Mouse (Mus musculus): ENCODE data around the gene Aes.
A peak's percentile ranks its signal among the peaks of the same experiment; 100 is the strongest.

Gene Aes

DNA sequence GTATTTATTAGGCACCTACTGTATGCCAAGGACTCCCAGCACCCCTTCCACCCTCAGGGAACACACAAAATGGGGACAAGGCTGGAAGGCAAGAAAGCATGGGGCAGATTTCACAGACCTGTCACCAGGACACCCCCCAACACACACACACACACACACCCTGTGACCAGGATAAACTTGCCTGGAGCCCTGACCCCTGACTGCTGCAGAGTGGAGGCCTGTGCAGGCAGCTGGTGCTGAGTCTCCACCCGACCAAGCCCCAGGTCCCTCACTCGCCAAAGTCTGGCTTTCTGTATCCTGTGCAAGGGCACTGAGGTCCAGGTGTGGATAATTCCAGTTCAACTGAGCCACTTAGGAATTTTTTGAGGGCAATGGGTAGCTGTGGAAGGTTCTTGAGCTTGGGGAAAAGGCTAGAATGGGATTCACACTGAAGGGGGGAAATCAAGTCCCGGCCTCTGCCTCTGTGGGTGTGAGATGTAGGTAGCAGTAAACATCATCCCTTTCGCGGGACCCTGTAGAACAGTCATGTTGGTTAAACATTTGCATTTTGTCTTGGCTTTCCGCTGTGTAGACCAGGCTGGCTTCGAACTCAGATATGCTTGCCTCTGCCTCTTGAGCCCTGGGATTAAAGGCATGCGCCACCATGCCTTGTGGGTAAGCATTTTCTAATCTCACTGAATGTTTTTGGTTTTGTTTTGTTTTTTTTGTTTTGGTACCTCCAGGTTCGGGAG, 10.4 kb downstream of the Aes start:
- DNase-seq = peak; percentile 30

DNA sequence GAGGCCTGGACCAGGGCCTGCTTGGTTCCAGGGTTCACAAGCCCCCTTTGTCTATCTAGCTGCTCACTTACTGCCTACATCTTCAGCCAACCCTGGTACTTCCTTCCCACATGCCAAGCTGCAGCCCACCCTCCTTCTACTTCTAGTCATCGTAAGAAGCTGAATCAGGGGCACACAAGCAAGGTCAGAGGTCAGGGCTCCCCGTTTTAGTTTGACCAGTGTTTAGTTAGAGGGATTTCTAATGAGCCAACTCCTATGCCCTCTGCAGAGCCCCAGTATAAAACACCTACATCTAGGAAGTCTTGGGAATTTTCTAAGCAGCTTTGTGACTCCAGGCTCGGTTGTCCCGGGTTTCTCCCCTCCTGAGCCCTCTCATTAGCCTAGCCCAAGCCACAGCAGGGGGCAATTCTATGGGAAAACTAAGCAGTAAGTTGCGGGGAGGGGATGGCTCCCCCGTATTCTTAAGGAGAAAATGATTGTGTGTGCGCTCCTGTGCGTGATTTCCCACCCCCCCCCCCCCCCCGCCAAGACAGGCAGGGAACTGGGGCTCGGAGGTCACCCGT, 11.0 kb downstream of the Aes start:
- DNase-seq = no peak

DNA sequence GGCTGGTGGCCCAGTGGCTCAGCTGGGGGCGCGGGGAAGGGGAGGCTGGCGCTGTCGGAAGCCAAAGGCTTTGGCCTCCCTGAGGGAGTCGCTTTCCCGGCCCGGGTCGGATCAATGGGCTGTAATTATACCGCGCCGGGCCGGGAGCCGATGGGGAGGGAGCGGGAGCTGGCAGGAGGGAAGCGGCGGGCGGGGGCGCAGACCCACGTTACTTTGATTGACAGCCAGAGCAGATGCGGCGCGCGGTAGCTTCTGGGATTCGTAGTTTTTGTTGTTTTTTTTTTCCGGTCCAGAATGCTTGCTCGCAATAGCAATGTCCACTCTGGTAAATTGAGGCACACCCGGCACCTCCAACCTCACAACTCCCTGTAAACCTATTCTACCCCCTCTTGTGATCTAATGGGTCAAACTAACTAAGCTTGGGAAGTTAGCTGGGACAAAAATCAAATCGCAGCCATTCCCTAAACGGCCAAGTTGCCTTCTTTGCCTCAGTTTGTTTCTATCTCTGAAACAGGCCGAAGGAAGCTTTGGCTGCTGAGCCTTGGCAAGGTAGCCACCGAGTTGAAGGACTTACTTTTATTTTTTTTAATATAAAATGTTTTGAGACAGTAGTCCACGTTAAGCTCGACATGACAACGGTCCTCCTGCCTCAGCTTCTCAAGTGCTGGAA, 11.7 kb downstream of the Aes start:
- peak; percentile 96 for DNase-seq

DNA sequence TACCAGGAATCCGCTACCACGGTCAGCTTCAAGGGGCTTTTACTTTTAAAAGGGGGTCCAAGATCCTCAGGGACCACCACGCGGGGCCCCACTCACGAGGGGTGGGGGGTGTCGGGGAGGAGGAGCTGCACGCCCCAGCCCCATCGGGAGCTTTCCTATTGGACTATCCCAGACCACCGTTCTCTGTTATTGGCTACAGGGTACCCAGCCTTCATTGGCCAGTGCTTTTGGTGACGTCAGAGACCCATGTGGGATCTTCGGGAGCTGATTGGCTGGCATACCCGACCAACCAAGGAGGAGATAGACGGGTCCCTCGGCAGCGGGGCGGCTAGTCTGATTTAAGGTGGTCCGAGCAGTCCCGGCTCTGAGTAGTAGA, 12.2 kb downstream of the Aes start:
- peak; percentile 99 for DNase-seq

DNA sequence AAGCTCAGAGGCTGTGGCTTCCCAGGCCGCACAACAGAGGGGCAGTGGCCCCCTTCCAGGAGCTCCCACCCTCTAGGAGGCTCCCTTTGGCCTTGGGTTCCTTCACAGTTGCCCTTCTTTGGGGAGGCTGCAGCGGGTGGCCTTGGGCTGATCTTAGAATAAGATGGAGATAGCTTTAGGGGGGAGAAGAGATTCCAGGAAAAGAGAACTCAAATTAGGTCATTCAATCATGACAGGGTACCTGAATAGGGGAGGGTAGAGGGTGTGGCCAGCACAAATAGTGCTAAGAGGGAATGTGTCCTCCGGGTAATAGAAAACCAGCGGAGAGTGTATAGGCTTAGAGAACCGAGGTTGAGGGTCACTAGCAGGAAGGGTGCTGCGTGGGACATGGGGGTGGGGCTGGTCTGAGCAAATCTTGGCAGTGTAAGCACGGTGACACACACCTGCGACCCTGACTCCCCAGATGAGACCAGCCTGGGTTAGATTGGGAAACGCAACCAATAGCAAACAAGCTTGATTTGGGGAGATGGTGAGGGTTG, 12.9 kb downstream of the Aes start:
- no peak for DNase-seq

DNA sequence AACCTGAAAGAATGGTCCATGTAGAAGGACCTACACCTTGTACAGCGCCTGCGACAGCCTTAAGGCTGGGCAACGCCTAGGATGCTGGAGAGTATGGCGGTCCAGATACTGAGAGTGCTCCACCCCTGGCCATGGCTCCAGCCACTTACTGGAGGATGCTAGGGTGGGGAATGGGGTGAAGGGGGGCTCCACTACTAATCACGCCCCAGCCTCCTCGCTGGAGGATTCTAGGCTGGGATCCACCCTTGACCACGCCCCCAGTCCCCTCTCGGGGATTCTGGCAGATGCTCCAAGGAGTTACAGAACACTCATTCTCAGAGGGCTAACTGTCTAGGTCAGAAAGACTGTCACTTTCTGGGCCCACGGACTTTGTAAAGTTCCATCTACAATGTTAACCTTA, 13.7 kb downstream of the Aes start:
- DNase-seq = no peak

DNA sequence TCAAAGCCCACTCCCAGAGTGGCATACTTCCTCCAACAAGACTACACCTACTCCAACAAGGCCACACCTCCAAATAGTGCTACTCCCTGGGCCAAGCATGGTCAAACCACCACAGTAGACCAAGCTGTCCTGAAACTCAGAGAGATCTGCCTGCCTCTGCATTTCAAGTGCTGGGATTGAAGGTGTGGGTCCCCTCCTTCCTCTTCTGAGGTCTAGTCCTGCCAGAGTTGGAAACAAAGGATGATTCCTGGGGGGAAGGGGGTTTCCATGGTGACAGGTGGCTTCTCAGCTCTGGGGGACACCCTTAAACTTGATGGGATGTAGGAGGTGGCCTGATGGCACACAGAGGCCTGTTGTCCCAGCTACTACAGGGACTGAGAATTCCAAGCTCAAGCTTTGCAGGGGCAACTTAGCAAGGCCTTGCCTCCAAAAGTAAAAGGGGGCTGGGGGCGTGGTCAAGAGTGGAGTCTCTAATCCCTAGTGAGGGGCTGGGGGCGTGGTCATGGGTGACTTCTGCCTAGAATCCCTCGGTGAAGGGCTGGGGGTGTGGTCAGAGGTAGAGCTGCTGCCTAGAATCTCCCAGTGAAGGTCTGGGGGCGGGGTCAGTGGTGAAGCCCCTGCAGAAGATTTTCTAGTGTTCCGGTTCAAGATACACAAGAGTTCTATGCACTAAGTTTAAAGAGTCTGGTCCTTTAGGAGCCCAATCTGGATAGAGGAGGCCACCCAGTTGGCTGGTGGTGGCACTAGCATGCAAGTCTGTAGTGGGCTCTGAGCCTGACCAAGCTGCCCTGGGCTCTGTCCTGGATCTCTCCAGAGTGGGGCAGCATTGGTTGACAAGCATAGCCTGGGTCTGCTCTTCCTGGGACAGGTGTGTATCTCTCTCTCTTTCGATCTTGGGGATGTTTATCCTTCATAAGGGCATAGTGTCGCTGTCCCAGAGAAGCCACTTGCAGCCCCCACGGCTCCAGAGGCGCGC, 15.1 kb downstream of the Aes start, which contains the start of gene Tle2:
Gene Tle2, plus strand, starts transcription at position 481 of the 976 bp plus-strand sequence.
- DNase-seq = no peak

DNA sequence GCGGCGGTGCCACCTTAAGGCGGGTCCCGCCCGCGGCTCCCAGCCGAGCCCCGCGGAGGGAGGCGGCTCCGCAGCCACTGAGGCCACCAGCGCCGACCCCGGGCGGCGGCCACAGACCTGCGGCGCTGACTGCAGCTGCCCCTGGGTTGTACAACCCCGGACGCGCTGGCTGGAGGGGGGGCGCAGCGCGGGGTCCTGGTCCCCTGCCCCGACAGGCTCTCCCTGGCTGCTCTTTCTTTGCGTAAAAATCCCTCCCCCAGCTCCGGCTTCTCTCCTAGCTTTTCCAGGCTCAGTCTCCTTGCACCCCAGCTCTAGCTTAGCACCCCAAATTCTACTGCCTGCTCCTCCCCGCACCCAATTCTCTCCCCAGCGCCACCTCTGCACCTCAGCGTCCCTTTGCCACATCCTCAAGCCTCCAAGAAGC, 15.9 kb downstream of the Aes start:
- DNase-seq = no peak

DNA sequence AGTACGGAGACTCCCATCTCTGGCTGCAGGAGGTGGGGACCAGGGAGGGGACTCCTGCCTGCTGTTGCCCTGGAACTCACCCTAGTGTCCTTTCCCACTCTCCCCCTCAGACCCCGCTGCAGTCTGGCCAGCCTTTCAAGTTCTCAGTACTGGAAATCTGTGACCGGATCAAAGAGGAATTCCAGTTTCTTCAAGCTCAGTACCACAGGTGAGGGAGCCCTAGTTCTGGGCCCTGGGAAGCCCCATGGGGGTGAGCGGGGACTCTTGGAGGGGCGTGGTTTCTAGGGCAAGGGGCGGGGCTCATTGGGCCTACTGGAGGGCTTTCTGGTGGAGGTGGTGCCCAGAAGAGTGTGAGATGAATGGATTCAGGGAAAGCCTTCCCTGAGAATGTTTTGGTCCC, 16.4 kb downstream of the Aes start:
- DNase-seq = no peak

DNA sequence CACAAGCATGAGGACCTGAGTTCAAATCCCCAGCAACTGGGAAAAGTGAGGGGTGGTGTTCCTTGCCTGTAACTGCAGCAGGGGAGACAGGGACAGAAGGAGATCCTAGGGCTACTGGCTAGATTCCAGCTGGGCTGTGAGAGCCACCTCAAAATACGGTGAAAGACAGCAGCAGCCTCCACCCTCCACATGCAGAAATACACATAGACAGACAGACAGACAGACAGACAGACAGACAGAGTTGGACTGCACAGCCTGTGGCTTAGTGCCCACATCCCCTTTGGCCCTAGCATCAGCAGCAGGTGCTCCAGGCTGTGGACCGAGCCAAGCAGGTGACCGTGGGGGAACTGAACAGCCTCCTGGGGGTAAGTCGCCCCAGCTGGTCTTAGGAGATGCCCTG, 20.7 kb downstream of the Aes start:
- no peak for DNase-seq

DNA sequence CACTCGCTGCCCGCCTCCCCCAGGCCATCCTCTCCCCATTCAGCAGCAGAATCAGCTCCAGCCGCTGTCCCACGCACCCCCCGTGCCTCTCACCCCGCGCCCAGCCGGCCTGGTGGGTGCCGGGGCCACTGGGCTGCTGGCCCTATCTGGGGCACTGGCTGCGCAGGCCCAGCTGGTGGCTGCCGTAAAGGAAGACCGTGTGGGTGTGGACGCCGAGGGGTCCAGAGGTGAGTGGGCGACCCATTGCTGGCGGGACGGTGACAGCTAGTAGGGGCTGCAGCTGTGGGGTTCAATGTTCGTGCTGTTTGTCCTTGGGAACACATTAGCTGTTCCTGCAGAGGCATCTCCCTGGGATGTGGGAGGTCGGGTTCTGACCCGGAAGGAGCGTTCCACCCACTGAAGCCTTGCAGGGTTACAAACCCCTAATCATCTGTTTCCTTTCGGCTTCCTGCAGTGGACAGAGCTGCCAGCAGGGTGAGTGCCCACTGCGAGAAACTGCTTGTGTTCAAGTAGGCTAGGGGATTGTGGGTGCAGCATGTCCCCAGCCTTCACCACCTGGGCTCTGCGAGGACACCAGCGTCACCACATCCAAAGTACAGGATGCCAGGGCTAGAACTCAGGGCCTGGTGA, 21.3 kb downstream of the Aes start:
- no peak for DNase-seq

DNA sequence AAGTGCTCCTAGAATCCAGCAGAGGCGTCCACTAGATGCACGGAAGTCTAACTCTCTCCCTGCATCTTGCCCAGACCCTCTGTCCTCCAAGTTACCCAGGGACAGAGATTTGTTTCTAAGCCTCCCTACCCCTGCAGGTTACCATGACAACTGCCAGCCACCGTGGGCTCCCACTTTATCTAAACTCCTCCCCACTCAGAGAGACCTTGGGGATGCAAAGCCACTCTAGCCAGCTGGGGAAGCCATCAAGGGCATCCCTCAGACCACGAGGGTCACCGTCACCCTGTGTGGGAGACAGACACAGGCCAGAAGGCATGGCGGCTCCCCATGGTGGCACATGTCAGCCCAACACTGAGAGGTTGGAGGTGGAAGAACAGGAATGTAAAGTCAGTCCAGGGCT, 24.1 kb downstream of the Aes start:
- DNase-seq = no peak

DNA sequence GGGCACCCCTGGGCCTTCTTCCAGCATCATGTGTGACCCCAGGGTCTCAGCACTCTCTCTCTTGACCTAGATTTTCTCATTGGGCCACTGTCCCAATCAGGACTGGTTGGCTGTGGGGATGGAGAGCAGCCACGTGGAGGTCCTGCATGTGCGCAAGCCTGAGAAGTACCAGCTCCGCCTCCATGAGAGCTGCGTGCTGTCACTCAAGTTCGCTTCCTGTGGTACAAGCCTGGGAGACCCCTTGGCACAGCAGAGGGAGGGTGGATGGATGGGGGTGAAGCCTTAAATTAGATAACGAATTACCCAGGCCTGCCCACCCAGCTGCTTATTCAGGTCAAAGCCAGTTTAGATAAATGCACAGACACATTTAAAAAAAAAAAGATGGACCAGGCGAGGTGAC, 29.5 kb downstream of the Aes start:
- DNase-seq = no peak

DNA sequence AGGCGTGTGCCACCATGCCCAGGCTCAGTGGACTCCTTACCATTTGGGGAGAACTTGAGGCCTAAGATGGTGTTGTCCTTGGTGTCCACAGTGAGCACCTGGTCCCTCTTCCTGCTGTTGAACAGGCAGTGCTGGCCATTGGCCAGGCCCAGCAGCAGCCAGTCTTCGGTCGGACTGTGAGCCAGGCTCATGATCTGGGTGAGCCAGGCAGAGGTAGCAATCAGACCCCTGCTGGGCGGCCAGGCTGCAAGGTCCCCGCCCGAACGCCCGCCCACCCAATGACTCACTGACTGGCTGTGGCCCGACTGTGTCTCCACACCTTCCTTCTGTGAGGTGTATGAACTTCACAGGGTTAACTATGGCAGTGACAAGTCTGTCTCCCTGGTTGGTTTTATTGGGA, 32.6 kb downstream of the Aes start:
- DNase-seq = no peak

DNA sequence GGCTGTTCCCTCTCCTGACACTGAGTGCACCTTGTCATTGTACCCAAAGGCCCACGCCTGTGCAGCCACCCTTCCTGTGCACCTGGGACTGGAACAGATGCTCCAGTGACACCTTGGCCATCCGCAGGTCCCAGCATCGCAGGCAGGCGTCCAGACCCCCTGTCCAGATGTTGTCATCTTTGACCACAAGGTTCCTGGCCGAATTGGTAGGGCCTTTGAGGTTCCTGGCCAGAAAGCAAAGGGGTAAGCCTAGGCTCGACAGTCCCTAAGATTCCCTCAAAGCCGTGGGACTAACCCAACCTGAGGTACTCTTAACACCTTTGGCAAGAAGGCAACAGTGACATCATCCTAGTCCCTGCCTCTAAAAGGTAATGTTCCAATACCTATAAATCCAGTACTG, 33.3 kb downstream of the Aes start:
- DNase-seq = no peak

DNA sequence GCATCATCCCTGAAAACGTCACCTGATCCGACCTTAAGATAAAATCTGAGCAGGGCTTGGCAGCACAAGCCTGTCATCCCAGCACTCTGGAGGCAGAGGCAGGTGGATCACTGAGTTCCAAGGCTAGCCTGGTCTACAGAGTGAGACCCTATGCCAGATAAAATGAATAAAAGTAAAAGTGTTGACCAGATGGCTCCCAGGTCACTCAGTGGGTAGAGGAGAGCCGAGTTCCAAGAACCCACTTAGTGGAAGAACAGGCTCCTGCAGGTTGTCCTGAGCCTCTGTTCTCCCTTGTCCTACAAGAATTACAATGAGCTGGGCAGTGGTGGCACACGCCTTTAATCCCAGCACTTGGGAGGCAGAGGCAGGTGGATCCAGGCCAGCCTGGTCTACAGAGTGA, 33.9 kb downstream of the Aes start:
- DNase-seq = no peak

DNA sequence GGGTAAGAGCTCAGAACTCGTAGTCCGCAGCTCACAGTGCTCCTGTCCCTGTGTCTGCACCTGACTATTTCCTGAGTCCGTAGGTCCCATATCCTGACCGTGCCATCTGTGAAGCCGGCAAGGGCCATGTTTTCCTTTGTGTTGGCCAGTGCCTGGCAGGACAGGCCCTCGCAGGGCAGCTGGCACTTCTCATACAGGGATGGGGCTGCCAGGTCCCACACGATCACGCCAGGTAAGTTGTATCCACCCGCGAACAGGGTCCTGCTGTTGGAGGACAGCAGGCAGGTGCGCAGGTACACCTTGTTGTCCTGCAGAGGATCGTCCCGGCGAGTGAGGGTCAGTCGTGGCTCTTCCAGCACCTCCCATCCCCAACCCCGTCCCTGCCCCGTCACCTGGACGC, 34.6 kb downstream of the Aes start:
- no peak for DNase-seq

DNA sequence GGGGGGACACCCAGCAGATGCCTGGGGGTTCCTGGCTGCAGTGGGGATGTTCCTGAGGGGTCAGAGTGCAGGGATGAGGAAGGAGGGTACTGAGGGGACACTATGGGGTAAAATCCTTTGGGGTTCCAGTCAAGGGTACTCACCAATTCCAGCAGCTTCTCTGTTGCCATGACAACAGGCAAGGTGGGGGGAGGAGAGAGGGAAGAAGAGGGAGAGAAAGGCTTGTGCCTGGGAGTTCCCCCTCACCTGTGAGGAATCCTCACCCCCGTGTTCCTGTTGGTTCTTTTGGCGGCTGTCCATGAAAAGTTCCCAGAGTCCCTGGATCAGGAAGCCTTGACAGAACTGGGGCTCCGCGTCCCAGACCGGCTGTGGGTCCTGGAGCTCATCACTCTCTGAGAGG, 36.3 kb downstream of the Aes start:
- no peak for DNase-seq

DNA sequence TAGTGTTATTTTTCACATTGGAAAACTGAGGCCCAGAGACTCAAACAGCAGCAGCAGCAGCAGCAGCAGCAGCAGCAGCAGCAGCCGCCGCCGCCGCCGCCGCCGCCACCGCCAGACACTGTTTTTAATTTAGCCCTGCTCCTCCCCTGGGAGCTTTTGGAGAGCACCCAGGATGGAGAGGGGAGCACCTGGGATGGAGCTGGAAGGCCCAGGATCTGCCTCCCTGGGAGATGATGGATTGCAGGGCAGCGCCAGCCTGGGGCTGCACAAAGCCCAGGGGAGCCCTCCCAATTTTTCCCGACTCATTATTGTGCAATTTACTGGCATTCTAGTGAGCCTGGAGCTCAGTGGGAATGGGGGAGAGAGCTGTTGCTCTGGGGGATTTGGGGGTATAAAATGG, 37.3 kb downstream of the Aes start:
- no peak for DNase-seq

DNA sequence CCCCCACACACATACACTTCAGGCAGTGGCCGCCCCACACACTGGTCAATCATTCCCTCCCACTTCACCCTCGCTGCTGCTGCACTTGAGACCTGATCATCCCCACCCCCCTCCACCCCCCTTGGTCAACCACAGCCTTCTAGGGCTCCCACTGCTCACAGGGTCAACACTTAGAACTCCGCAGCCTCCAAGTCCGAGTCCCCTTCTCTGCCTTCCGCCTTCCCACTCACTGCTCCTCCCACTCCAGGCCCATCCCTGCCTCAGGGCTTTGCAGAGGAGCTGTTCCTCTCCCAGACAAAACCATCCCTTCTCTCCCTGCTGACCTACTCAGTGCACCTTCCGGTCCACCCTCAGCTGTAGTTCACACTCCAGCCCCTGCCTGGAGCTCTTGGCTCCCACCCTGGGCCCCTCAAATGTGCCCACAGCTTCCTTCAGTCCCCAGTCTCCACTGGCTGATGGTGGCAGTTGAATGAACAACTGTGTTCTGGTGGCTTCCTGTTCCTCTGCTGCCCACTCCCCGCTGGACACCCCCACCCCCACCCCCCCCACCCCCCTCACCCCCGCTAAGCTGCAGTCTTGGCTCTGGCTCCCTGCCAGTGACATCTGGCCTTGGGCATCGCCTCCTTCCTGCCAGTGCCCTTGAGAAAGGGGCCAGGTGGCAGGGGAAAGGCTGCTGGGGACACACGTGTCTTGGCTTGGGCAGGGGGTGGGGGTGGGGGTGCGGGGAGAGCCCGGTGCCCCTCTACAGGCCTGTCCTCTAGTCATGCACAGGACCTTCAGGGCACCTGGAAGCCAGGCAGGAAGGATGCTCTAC, 38.1 kb downstream of the Aes start:
- no peak for DNase-seq

DNA sequence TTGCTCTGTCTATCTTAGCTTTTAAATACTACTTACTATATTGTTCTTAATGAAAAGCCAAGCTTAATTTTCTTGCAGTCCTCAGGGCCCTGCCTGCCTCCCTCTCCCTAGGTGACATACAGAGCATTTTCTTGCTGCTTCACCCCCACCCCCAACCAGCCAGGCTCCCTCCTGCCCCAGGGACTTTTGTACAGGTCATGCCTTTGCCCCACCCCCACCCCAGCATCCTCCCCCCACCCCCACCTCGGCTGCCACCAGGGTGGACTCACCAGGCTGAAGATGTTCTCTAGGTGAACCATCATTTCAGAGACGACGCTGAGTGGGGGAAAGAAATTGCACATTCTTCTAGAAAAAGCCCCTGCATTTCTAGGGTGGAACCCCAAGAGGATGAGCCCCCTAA, 39.1 kb downstream of the Aes start:
- no peak for DNase-seq

DNA sequence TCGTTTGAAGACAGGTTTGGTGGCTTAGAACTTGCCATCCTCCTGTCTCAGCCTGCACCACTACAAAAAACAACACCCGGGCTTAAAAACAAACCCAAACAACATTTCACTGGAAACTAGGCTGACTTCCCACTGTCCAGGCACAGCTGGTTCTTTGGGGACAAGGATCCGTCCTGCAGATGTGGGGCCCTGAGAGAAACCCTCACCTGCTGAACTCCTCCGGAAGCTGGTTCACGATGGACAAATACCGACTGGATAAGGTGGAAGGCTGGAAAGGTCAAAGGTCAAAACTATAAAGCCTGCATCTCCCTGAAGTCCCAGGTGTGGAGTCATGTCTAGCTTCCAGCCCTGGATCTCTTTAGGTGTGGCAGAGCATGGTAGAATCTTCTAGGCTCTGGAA, 39.6 kb downstream of the Aes start:
- DNase-seq = no peak

All from kidney, adult 9 months (tissue).